Mouse (Mus musculus) B cell, adult 67 days (primary cell): Measurements from ENCODE around the gene Nr0b1. TPM values are rescaled to one million over a fixed set of nuclear protein-coding genes. Genes with fewer than 3 reads are reported as not detected.

Experiments used
- total RNA-seq, 2 experiments: library from RNA; stranded (reverse); gene quantifications; 4 replicates each; pipeline ENCODE4 v1.2.4; 2023

The Nr0b1 gene
- not detected for total RNA-seq

GRCm38 (mm10) chrX:86191614-86192419, at the start of gene Nr0b1:
Gene Nr0b1, plus strand, starts transcription at chrX:86191764.

Other genes with a start within 250 kb of the Nr0b1 start
- gene Samt3, start 147.6 kb upstream of the Nr0b1 start, total RNA-seq, result not detected
- not detected for gene Mageb4, start 113.3 kb downstream of the Nr0b1 start, total RNA-seq